Mouse (Mus musculus) CH12.LX (cell line): ENCODE measurements around the gene Chac1.

Experiments used
- CTCF ChIP-seq, 2 experiments: IDR thresholded peaks in 1 of 2; conservative IDR thresholded peaks in 1 of 2; 2 replicates each; pipeline ENCODE4 v1.5.1; 2011 to 2012; ENCODE audit warnings: low read depth in 2 of 2, low read length in 2 of 2, improper control_type of control experiment in 1 of 2, inconsistent platforms in 1 of 2, mild to moderate bottlenecking in 1 of 2, moderate library complexity in 1 of 2
- EP300 ChIP-seq: IDR thresholded peaks from 2 replicates; pipeline ENCODE4 v1.6.1; 2011; ENCODE audit warnings: low read length, improper control_type of control experiment
- MAFK ChIP-seq: IDR thresholded peaks from 2 replicates; pipeline ENCODE4 v1.6.1; 2011; ENCODE audit warnings: low read length, improper control_type of control experiment; ENCODE audit not compliant: insufficient replicate concordance
- MAX ChIP-seq: IDR thresholded peaks from 2 replicates; pipeline ENCODE4 v1.6.1; 2011; ENCODE audit warnings: low read length, improper control_type of control experiment
- MAZ ChIP-seq: IDR thresholded peaks from 2 replicates; pipeline ENCODE4 v1.6.1; 2012; ENCODE audit warnings: low read depth, mild to moderate bottlenecking, inconsistent platforms, low read length, improper control_type of control experiment, moderate library complexity
- NELFE ChIP-seq: IDR thresholded peaks from 2 replicates; pipeline ENCODE4 v1.6.1; 2011; ENCODE audit warnings: low read depth, low read length, improper control_type of control experiment
- POLR2A ChIP-seq: IDR thresholded peaks from 2 replicates; pipeline ENCODE4 v1.6.1; 2011; ENCODE audit warnings: low read depth, mild to moderate bottlenecking, improper control_type of control experiment, low read length
- RAD21 ChIP-seq: IDR thresholded peaks from 2 replicates; pipeline ENCODE4 v1.6.1; 2011; ENCODE audit warnings: low read depth, mild to moderate bottlenecking, low read length, improper control_type of control experiment, moderate library complexity
- ZC3H11A ChIP-seq: IDR thresholded peaks from 2 replicates; pipeline ENCODE4 v1.6.1; 2012; ENCODE audit warnings: low read depth, mild to moderate bottlenecking, inconsistent platforms, low read length, improper control_type of control experiment

- no peak for TF ChIP-seq MAZ
- no peak for TF ChIP-seq EP300
- no peak for TF ChIP-seq POLR2A
- TF ChIP-seq MAFK = no peak
- no peak for TF ChIP-seq CTCF (conservative IDR thresholded peaks at IDR 0.05 in 1 of 2, IDR thresholded peaks at IDR 0.05 in 1 of 2; ENCODE audit: low read depth in 2 of 2, low read length in 2 of 2)
- no peak for TF ChIP-seq ZC3H11A
- no peak for TF ChIP-seq NELFE
- TF ChIP-seq RAD21 = no peak
- no peak for TF ChIP-seq MAX
Observed at GRCm38 (mm10) chr2:119321771-119322586, 29.1 kb upstream of the Chac1 start.
